In the genomic region with DNA sequence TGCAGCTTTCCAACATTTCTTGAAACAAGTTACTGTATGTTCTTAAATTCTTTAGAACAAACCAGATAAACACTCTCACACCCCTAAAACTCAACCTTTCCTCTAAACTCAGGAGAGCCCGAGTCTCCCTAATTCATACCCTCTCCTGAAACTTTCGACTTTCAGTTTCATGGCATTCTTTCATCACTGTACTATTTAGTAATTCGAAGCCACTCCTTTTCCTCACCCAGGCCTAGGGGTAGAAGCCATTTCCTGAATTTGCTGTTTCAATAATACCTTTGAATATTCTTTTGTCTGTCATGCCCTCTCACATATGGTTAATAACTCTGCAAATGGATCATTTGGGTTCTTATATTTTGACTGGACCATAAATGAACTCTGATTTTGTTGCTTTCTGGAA, we compare ENCODE assay signal across 39 mouse cellular contexts. TPM values are rescaled to one million over a fixed set of nuclear protein-coding genes. Genes with fewer than 3 reads are reported as not detected.
"Had no signal": no experiment of that assay in that cellular context is flagged by ENCODE, and none has a peak within 500 bp of the region (broad histone marks: within the 10 kb centered on the region; RNA-seq: fewer than 3 reads in every experiment).

No protein-coding gene starts in this region.

- H3K4me2 ChIP-seq: embryonic facial prominence, embryonic 12.5 days; embryonic facial prominence, embryonic 13.5 days; embryonic facial prominence, embryonic 15.5 days; forebrain, embryonic 12.5 days; forebrain, embryonic 13.5 days; forebrain, embryonic 15.5 days had no signal

- H3K9me3 ChIP-seq: embryonic facial prominence, embryonic 10.5 days; embryonic facial prominence, embryonic 12.5 days; embryonic facial prominence, embryonic 13.5 days; embryonic facial prominence, embryonic 15.5 days; forebrain, embryonic 10.5 days; forebrain, embryonic 12.5 days; forebrain, embryonic 13.5 days; forebrain, embryonic 15.5 days had no signal

- H3K27me3 ChIP-seq: embryonic facial prominence, embryonic 12.5 days; embryonic facial prominence, embryonic 13.5 days; embryonic facial prominence, embryonic 15.5 days; forebrain, embryonic 12.5 days; forebrain, embryonic 13.5 days; forebrain, embryonic 15.5 days had no signal

- H3K9ac ChIP-seq: embryonic facial prominence, embryonic 12.5 days; embryonic facial prominence, embryonic 13.5 days; embryonic facial prominence, embryonic 15.5 days; forebrain, embryonic 12.5 days; forebrain, embryonic 13.5 days; forebrain, embryonic 15.5 days; forebrain, postnatal 0 days had no signal

- H3K36me3 ChIP-seq: embryonic facial prominence, embryonic 10.5 days; embryonic facial prominence, embryonic 12.5 days; embryonic facial prominence, embryonic 13.5 days; embryonic facial prominence, embryonic 15.5 days; forebrain, embryonic 10.5 days; forebrain, embryonic 12.5 days; forebrain, embryonic 15.5 days had no signal

- H3K4me1 ChIP-seq: embryonic facial prominence, embryonic 10.5 days; embryonic facial prominence, embryonic 12.5 days; embryonic facial prominence, embryonic 13.5 days; embryonic facial prominence, embryonic 15.5 days; forebrain, embryonic 10.5 days; forebrain, embryonic 12.5 days; forebrain, embryonic 13.5 days; forebrain, embryonic 15.5 days had no signal

- H3K27ac ChIP-seq: embryonic facial prominence, embryonic 10.5 days; embryonic facial prominence, embryonic 12.5 days; embryonic facial prominence, embryonic 13.5 days; embryonic facial prominence, embryonic 15.5 days; forebrain, embryonic 10.5 days; forebrain, embryonic 12.5 days; forebrain, embryonic 13.5 days; forebrain, embryonic 15.5 days; gastrocnemius, adult 2 months; heart, adult 2 months had no signal

- ATAC-seq: forebrain, embryonic 13.5 days; forebrain, embryonic 14.5 days; forebrain, embryonic 15.5 days; forebrain, embryonic 16.5 days; forebrain, postnatal 0 days had no signal

- DNase-seq: cerebellum, adult 2 months; cerebellum, adult 8-10 months; cerebellum, adult 9-10 months; cerebellum, adult 9-11 months; cerebellum, postnatal 10 days; cerebellum, postnatal 14 days; cerebellum, postnatal 25 days; cerebellum, postnatal 36 days; embryo, embryonic 11 days; forebrain, postnatal 0 days; gastrocnemius, adult 2 months; gastrocnemius, postnatal 10 days; gastrocnemius, postnatal 14 days; gastrocnemius, postnatal 25 days; gastrocnemius, postnatal 36 days; heart, adult 11 months; heart, adult 18-20 months; heart, adult 2 months had no signal

- H3K4me3 ChIP-seq: embryonic facial prominence, embryonic 10.5 days; embryonic facial prominence, embryonic 12.5 days; embryonic facial prominence, embryonic 13.5 days; embryonic facial prominence, embryonic 15.5 days; erythroblast, embryonic 14.5 days; forebrain, embryonic 10.5 days; forebrain, embryonic 12.5 days; forebrain, embryonic 13.5 days; forebrain, embryonic 15.5 days; gastrocnemius, adult 2 months; heart, adult 2 months had no signal

RNA-seq across cellular contexts. Expression of gene Olfr640, which starts 1.6 kb away (rescaled TPM):
- total RNA-seq: common myeloid progenitor, adult 5-6 weeks; gastrocnemius, adult 18-20 months; gastrocnemius, adult 2 months; gastrocnemius, adult 8-10 months; gastrocnemius, postnatal 10 days; gastrocnemius, postnatal 14 days; gastrocnemius, postnatal 25 days; gastrocnemius, postnatal 36 days; heart, adult 18-20 months; heart, adult 2 months; heart, adult 8-10 months had no signal
- polyA plus RNA-seq: cerebellum, adult 2 months; cortical plate, adult 2 months; embryonic facial prominence, embryonic 10.5 days; embryonic facial prominence, embryonic 11.5 days; embryonic facial prominence, embryonic 12.5 days; embryonic facial prominence, embryonic 13.5 days; erythroblast, embryonic 14.5 days; forebrain, embryonic 10.5 days; forebrain, embryonic 11.5 days; forebrain, embryonic 12.5 days; forebrain, embryonic 13.5 days; forebrain, embryonic 14.5 days; forebrain, embryonic 15.5 days; forebrain, embryonic 16.5 days; forebrain, postnatal 0 days; frontal cortex, adult 2 months; gonadal fat pad, adult 2 months; heart, adult 2 months had no signal

RNA-seq across cellular contexts. Expression of gene Olfr641, which starts 8.3 kb away (rescaled TPM):
- total RNA-seq: common myeloid progenitor, adult 5-6 weeks; forebrain, postnatal 0 days; gastrocnemius, adult 18-20 months; gastrocnemius, adult 2 months; gastrocnemius, adult 8-10 months; gastrocnemius, postnatal 10 days; gastrocnemius, postnatal 14 days; gastrocnemius, postnatal 25 days; gastrocnemius, postnatal 36 days; heart, adult 18-20 months; heart, adult 2 months; heart, adult 8-10 months had no signal
- polyA plus RNA-seq: cerebellum, adult 2 months; cortical plate, adult 2 months; embryonic facial prominence, embryonic 10.5 days; embryonic facial prominence, embryonic 11.5 days; embryonic facial prominence, embryonic 12.5 days; embryonic facial prominence, embryonic 13.5 days; erythroblast, embryonic 14.5 days; forebrain, embryonic 10.5 days; forebrain, embryonic 11.5 days; forebrain, embryonic 12.5 days; forebrain, embryonic 13.5 days; forebrain, embryonic 14.5 days; forebrain, embryonic 15.5 days; forebrain, embryonic 16.5 days; forebrain, postnatal 0 days; frontal cortex, adult 2 months; gonadal fat pad, adult 2 months; heart, adult 2 months had no signal

RNA-seq across cellular contexts. Expression of gene Olfr639, which starts 9.9 kb away (rescaled TPM):
- total RNA-seq: common myeloid progenitor, adult 5-6 weeks; forebrain, postnatal 0 days; gastrocnemius, adult 8-10 months; gastrocnemius, postnatal 14 days; gastrocnemius, postnatal 25 days; gastrocnemius, postnatal 36 days had no signal
- polyA plus RNA-seq: cerebellum, adult 2 months; cortical plate, adult 2 months; embryonic facial prominence, embryonic 11.5 days; embryonic facial prominence, embryonic 12.5 days; embryonic facial prominence, embryonic 14.5 days; erythroblast, embryonic 14.5 days; forebrain, embryonic 13.5 days; forebrain, embryonic 14.5 days; forebrain, embryonic 15.5 days; forebrain, embryonic 16.5 days; forebrain, postnatal 0 days; frontal cortex, adult 2 months; gonadal fat pad, adult 2 months; heart, adult 2 months had no signal

RNA-seq across cellular contexts. Expression of gene Olfr642, which starts 25.5 kb away (rescaled TPM):
- total RNA-seq: common myeloid progenitor, adult 5-6 weeks; forebrain, postnatal 0 days; gastrocnemius, adult 18-20 months; gastrocnemius, adult 2 months; gastrocnemius, adult 8-10 months; gastrocnemius, postnatal 10 days; gastrocnemius, postnatal 14 days; gastrocnemius, postnatal 25 days; gastrocnemius, postnatal 36 days; heart, adult 18-20 months; heart, adult 2 months; heart, adult 8-10 months had no signal
- polyA plus RNA-seq: cerebellum, adult 2 months; cortical plate, adult 2 months; embryonic facial prominence, embryonic 10.5 days; embryonic facial prominence, embryonic 11.5 days; embryonic facial prominence, embryonic 12.5 days; embryonic facial prominence, embryonic 13.5 days; embryonic facial prominence, embryonic 14.5 days; erythroblast, embryonic 14.5 days; forebrain, embryonic 10.5 days; forebrain, embryonic 11.5 days; forebrain, embryonic 12.5 days; forebrain, embryonic 13.5 days; forebrain, embryonic 14.5 days; forebrain, embryonic 15.5 days; forebrain, embryonic 16.5 days; forebrain, postnatal 0 days; frontal cortex, adult 2 months; gonadal fat pad, adult 2 months; heart, adult 2 months had no signal

RNA-seq across cellular contexts. Expression of gene Olfr638, which starts 28.4 kb away (rescaled TPM):
- total RNA-seq: common myeloid progenitor, adult 5-6 weeks; forebrain, postnatal 0 days; gastrocnemius, adult 18-20 months; gastrocnemius, adult 2 months; gastrocnemius, adult 8-10 months; gastrocnemius, postnatal 10 days; gastrocnemius, postnatal 14 days; gastrocnemius, postnatal 25 days; gastrocnemius, postnatal 36 days; heart, adult 18-20 months; heart, adult 2 months; heart, adult 8-10 months had no signal
- polyA plus RNA-seq: cerebellum, adult 2 months; cortical plate, adult 2 months; embryonic facial prominence, embryonic 10.5 days; embryonic facial prominence, embryonic 11.5 days; embryonic facial prominence, embryonic 12.5 days; embryonic facial prominence, embryonic 13.5 days; embryonic facial prominence, embryonic 14.5 days; embryonic facial prominence, embryonic 15.5 days; erythroblast, embryonic 14.5 days; forebrain, embryonic 10.5 days; forebrain, embryonic 11.5 days; forebrain, embryonic 12.5 days; forebrain, embryonic 13.5 days; forebrain, embryonic 14.5 days; forebrain, embryonic 15.5 days; forebrain, embryonic 16.5 days; forebrain, postnatal 0 days; frontal cortex, adult 2 months; gonadal fat pad, adult 2 months; heart, adult 2 months had no signal
